Mouse (Mus musculus) urinary bladder, postnatal 25 days (tissue): ENCODE results near the gene Ctu2.

Source experiments
- DNase-seq: peaks from one replicate; pipeline ENCODE4 v3.0.0; 2022; ENCODE audit warnings: low spot score

The Ctu2 gene

GRCm38 (mm10) chr8:122488387-122488786 lies 12.4 kb downstream of the Ctu2 start:
- no peak for DNase-seq

GRCm38 (mm10) chr8:122497016-122497734 lies 21.2 kb downstream of the Ctu2 start:
- no peak for DNase-seq

DNA sequence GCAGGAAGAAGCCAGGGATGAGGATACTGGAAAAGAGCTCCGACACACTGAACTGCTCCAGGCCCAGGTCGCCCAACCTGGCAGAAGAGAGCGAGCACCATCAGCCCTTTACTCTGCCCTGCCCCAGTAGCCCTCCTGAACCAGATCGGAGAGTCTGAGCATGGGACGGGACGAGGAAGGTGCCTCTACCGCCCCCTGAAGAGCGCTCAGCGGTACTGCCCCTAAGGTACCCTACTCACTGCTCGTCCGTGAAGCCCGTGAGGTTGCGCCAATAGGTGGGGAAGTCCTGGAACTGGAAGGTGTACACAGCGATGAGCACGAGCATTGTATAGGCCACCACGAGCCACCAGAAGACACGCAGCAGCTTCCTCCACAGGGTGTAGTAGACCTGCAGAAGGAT lies 22.0 kb downstream of the Ctu2 start:
- DNase-seq = no peak

DNA sequence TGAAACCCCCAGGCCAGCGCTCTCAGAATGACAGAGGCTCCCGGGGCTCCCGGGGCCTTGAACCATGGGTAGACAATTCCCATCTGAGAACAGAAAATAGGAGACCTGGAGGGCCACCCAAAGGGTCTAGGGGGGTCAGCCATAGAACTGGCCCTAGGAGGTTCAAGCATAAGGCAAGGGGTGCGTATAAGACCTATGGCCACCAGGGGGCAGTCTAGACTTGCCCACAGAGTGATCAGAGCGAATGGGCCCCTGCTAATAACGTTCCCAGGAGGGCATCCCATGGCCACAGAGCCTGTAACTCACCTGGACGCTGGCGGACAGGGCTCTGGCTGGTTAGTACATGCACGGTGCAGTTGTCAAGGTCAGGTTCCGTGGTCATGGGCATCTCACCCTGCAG lies 24.9 kb downstream of the Ctu2 start:
- peak; percentile 76 for DNase-seq

DNA sequence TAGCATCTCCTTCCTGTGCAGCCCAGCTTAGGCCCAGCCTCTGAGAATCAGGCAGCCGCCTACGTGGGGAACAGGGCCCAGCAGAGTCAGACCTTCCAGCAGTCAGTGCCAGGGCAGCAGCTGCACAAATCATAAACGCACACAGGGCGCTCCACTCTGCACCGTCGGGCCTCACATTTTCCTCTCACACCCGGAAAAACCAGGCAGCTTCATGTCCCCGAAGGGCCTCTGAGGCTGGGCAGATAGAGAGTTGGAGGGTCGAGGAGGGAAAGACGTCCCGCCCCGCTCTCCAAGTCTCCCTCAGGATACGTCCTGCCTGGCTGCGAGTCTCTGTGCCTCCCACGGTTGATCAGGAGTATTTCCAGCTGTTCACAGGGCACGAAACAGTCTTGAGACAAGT lies 35.6 kb downstream of the Ctu2 start:
- peak; percentile 35 for DNase-seq

DNA sequence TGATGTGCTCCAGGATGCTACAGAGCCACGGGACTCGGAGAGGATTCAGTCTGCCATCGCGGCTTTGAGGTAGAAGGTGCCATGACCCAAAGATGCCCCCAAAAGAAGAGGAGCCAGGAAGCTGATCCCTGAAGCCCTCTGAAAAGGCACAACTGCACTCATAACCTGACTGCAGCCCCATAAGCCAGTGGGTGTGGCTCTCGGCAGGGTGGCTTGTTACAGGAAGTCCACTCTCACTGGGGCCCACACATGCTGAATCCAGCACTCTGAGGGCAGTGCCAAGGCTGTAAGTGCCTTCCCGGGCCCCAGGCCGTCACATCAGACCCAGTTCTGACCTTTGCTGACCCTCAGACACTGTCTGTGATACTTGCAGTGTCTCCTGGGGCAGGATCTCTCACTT lies 36.4 kb downstream of the Ctu2 start:
- DNase-seq = no peak

DNA sequence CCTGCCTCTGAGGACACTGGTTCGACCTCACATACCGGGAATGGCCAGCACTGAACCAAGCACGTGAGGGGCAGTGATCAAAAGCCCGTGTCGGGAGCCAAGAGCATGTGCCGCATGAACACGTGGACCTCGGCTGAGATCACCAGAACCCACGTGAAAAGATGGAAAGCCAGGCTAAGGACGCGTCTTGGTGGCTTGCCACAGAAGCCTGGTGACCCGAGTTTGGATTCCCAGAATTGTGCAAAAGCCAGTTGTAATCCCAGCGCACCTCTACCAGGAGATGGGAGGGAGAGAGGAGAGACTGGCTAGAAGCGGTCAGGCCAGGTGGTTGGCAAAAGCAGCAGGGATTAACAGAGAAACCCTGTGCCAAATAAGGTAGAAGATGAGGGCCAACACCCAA lies 39.8 kb downstream of the Ctu2 start:
- no peak for DNase-seq

DNA sequence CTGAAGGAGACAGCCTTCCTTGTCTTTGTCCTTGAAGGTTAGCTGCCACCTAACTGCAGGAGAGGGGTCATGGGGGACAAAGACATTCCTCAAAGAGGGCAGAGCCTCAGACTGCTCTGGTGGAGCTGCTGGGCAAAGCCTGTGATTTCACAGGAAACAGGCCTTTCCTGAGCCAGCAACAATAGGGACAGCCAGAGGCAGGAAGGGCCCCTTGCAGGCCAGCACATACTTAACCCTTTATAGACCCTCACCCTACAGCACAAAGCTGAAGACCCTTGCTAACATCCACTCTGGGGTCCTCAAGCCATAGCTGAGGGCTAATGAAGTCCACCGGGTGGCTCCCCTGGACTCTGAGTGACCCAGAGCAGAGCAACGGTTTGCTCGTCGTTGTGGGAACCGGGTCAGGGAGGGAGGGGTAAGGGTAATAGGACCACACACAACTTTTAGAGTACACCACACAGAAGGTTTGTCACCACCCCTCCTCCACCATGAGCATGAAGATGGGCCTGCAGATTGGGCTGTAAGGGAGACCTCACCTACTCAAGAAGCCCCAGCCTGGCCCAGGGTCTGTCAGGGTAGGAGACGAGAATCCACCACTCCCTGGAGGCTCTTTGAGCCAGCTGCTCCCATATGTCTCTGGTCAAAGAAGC lies 41.7 kb downstream of the Ctu2 start:
- no peak for DNase-seq

DNA sequence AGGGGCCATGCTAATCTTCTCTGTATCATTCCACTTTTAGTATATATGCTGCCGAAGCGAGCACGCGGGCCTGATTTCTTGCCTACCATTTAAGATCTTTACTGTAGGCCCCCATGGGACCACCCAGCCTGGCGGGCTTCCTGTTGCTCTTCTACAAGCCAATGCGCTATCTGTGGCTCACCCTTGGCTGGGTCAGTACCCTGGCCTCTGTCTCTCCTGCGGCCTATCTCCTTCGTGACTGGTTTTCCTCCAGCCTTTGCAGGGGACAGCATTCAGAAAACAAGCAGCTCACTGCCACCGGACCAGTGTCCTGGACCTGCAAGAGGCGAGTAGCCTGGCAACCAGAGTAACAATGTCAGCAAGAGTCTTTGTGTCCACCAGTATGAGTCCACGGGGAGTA lies 44.7 kb downstream of the Ctu2 start:
- DNase-seq = no peak

- DNase-seq = peak; percentile 30
These were observed 47.1 kb downstream of the Ctu2 start for GRCm38 (mm10) chr8:122522796-122523651.

GRCm38 (mm10) chr8:122523652-122524360 lies 47.9 kb downstream of the Ctu2 start:
- DNase-seq = peak; percentile 29

DNA sequence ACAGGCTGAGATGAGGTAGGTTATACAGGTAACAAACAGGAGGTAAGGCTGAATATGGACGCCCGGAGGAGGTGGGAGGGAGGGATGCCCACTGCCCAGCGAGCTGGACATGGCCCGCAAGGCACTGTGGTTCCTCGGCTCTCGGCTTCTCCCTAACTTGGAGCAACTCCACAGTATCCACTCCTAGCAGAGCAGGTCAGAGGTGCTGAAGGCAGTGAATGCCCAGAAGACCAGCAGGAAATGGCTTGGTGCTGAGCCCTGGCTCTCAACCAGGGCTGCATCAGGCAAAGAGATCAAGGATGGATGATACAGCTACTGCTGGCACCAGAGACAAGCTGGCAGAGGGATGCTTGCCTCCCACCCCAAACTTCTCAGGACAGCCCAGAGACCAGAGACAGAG lies 48.6 kb downstream of the Ctu2 start:
- DNase-seq = no peak

DNA sequence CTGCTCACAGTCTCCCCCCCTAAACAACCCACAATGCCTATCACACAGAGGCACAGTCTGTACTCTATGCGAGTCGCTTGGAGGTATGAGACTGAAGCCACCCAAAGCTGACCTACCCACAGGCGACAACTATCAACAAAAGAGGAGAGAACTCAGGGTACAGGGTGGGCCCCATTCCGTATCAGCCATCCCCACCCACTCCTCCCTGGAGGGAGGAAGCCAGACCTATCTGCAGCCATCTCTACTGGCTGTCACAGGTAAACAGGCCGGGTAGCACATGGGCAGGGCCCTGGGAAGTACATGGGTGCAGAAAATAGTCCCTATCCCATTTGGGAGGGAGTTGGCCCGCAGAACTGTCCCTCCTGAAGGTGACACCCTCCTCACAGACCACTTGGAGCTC lies 49.1 kb downstream of the Ctu2 start:
- DNase-seq = no peak

DNA sequence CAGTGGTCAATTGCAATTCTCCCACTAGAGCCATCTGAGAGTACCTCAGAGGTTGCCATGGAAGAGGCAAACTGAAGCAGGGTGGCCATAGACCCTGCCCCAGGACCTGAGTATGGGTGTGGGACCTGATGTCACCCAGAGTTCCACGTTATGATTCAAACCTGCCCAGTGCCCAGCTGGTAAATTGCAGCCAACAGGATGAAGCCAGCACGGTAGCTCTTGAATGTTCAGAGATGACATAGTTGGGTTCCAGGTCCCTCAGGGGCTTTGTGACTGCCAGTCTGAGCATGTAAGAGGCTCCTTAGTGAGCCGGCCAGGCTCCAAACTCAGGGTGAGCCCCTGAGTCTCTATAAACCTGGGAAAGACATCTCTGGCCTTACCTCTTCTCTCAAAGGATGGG lies 50.1 kb downstream of the Ctu2 start:
- no peak for DNase-seq

- no peak for DNase-seq
These were observed 50.7 kb downstream of the Ctu2 start for GRCm38 (mm10) chr8:122526526-122527170.

GRCm38 (mm10) chr8:122527937-122528336 lies 52.0 kb downstream of the Ctu2 start:
- DNase-seq = no peak

DNA sequence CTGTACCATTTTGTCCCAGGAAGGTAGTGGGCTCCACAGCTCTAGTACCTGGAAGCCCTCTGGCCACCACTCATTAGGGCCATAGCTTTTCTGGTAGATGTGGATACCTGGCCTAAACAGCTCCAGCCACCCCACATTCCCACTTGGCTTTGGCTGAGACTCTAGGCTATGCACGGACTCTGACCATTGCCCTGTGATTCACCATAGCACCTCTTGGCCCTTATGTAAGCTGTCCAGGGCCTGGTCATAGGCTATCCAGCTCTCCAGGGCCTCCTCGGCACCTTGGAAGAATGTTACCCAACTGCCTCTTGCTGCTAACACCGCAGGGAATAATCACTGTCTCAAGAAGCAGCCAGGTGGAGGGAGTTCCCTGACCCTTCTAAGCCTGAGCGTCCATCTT lies 53.2 kb downstream of the Ctu2 start:
- DNase-seq = no peak

DNA sequence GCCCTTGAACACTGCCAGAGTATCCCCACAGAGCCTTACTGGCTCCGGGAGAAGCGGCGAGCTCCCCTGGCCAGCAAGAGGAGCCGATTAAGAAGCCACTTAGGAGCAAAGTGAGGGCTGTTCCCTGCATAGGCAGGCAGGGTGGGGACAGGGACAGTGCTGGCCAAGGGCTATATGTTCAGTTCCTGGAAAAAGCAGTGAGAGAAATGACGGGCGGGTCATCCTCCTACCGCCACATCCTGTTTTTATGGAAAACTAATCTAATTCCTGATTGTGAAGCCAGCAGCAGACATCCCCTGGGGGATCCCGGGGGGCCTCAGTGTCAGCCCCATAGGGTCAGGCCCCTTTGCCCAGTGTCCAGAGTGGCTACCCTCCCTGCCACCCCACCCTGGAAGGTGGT lies 55.4 kb downstream of the Ctu2 start:
- DNase-seq = no peak
